Mouse (Mus musculus) thymus, adult 2 months (tissue): ENCODE measurements around the gene Efhd2. TPM values are rescaled to one million over a fixed set of nuclear protein-coding genes. Genes with fewer than 3 reads are reported as not detected.

Experiments
- DNase-seq: peaks from one replicate; pipeline ENCODE4 v3.0.0; 2021
- H3K27ac ChIP-seq: fragments of 200-500 bp; 2 replicates; pipeline ENCODE4 v1.5.1; 2012; ENCODE audit warnings: low read length, control low read depth; ENCODE audit not compliant: control insufficient read depth, insufficient read depth
- H3K27me3 ChIP-seq: fragments of 200-500 bp; 2 replicates; pipeline ENCODE4 v1.6.1; 2012; ENCODE audit warnings: mild to moderate bottlenecking, low read length, moderate library complexity, mixed read lengths; ENCODE audit not compliant: control insufficient read depth, insufficient read depth
- H3K36me3 ChIP-seq: fragments of 200-500 bp; 2 replicates; pipeline ENCODE4 v1.6.1; 2012; ENCODE audit warnings: mild to moderate bottlenecking, low read length, moderate library complexity; ENCODE audit not compliant: control insufficient read depth, insufficient read depth
- H3K4me1 ChIP-seq: fragments of 200-500 bp; replicated peaks from 2 replicates; pipeline ENCODE4 v1.6.1; 2012; ENCODE audit warnings: low read length; ENCODE audit not compliant: control insufficient read depth, insufficient read depth
- H3K4me3 ChIP-seq: fragments of 200-500 bp; 2 replicates; pipeline ENCODE4 v1.5.1; 2012; ENCODE audit warnings: mild to moderate bottlenecking, low read length, control low read depth, moderate library complexity; ENCODE audit not compliant: control insufficient read depth, insufficient read depth
- CTCF ChIP-seq: fragments of 200-500 bp; IDR thresholded peaks from 2 replicates; pipeline ENCODE4 v1.5.1; 2012; ENCODE audit warnings: mild to moderate bottlenecking, control low read depth, low read length, moderate library complexity, borderline replicate concordance; ENCODE audit not compliant: control insufficient read depth, poor library complexity, insufficient read depth; ENCODE audit errors: extremely low read depth
- POLR2A ChIP-seq: fragments of 200-500 bp; IDR thresholded peaks from 2 replicates; pipeline ENCODE4 v1.6.1; 2012; ENCODE audit warnings: mild to moderate bottlenecking, low read length, control low read depth, moderate library complexity; ENCODE audit not compliant: control insufficient read depth, poor library complexity, insufficient read depth; ENCODE audit errors: extremely low read depth
- WGBS: fragments of 180-500 bp; shearing (Covaris S2); methylation state at CpG from one replicate; pipeline ENCODE4 v1.1.7; 2018; 5-methylcytosine and 5-hydroxymethylcytosine counted together
- polyA plus RNA-seq: library from polyadenylated mRNA; depleted of rRNA; stranded (reverse); fragments of >200 nt; gene quantifications from 2 replicates; pipeline ENCODE4 v1.2.3, GENCODE M21; 2012

The Efhd2 gene
- polyA plus RNA-seq, 1 experiment: 120 TPM

DNA sequence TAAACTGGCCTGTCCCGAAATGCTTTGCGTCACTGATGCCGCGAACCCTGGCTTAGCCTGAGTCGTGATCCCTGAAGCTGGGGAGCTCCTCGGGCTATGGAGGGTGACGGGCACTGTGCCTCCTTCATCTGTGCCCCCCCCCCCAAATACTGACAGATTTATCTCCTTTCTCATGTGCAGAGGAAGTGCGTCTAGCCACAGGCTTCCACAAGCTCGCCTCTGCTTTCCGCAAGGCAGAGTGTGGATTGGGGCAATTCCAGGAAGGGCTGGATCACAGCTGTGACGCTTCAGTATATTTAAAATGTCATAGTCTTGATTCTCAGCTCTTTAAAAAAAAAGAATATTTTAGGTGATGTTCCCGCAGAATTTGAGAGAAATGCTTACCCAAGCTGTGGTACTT, 21.1 kb upstream of the Efhd2 start:
- no peak overlapping the region for H3K4me3 ChIP-seq
- H3K27me3 ChIP-seq: no peaks in the 10 kb centered on the region
- no peak for DNase-seq
- no peaks in the 10 kb centered on the region for H3K36me3 ChIP-seq
- TF ChIP-seq CTCF (no peak), POLR2A (no peak)
- no peaks in the 10 kb centered on the region for H3K4me1 ChIP-seq
- 13% methylated on average over 12 of the region's 12 CpGs for WGBS
- no peak overlapping the region for H3K27ac ChIP-seq

DNA sequence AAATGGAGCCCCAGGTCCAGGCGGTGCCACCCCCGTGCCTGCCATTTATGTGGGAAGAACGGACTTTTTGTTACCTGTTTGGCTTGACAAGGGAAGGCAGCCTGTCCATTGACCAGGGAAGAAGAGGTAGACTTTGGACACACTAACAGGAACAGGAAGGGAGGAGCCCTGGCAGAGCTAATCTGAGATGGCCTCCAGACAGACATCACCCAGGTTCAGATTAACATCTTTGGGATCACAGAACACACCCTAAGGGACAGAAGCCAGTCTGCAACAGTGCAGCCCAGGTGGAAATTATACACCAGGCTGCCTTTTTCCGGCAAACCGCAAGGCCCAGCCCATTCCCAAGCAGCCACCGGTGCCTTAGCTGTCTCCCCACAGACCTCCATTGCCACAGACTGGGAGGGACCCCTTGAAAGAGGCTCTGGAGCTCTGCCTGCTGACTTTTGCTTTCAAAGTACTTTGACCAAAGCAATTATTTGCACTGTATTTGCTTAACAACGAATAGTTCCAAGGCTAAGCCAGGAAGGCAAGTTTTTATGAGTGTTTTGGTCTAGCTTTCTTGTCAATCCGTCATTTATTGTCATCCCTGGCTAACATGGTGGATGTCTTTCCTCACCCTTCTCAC, 18.6 kb upstream of the Efhd2 start:
- Histone ChIP-seq H3K27me3 (no peaks in the 10 kb centered on the region), H3K4me3 (no peak overlapping the region)
- WGBS: 91% methylated on average over 8 of the region's 8 CpGs

DNA sequence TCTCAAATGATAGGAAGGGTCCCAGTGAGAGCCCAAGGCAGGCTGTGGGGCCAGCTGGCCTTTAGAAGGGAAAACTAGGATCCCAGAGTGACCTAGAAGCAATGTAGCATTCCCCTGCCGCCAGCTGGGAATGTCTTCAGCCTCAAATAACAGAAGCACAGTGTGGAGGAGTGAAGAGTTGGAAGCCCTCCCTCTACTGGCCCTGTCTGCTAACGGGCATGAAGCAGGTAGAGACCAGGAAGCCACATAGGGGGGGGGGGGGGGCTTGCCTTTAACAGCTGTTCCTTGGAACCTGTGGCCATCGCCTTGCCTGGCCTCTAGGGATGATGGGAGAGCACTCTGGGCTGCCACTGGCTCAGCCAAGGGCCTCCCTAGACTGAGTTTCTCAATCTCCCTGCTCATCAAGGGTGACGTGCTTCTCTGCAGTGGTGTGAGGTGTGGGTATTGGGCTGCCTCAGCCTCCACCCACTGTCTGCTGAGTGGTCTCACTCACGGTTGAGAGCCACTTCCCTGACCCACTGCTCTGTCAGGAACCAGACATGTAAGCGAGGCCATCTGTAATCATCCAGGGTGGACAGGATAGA, 11.8 kb upstream of the Efhd2 start:
- Histone ChIP-seq H3K4me3 (no peak overlapping the region), H3K36me3 (no peaks in the 10 kb centered on the region), H3K27ac (no peak overlapping the region), H3K4me1 (no peaks in the 10 kb centered on the region), H3K27me3 (no peaks in the 10 kb centered on the region)
- no peak for DNase-seq
- 44% methylated on average over 6 of the region's 6 CpGs for WGBS
- TF ChIP-seq CTCF: no peak
- no peak for TF ChIP-seq POLR2A

More for the DNA sequence above, 18.6 kb upstream of the Efhd2 start:
- no peak for TF ChIP-seq POLR2A
- TF ChIP-seq CTCF: no peak
- Histone ChIP-seq H3K36me3 (no peaks in the 10 kb centered on the region), H3K4me1 (no peaks in the 10 kb centered on the region), H3K27ac (no peak overlapping the region)
- no peak for DNase-seq

DNA sequence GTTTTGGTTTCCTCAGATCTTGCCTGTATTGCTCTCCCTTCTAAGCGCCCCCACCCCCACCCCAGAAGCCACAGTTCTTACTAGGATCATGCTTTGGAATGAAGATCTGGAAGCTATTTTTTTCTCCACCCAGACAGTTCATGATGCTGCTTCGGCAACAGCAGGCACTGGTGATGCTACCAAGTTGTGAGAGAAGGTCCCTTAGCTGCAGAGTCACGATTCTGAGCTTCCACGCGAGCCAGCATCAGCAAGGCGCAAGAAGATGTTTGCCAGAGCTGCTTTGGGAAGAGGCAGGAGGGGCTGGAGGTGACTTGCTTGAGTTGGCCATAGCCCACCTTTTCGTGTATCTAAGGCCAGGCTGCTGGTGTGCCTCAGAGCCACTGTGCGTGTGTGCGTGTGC, 10.7 kb upstream of the Efhd2 start:
- 86% methylated on average over 9 of the region's 9 CpGs for WGBS
- Histone ChIP-seq H3K4me3 (no peak overlapping the region), H3K27ac (no peak overlapping the region), H3K4me1 (no peaks in the 10 kb centered on the region), H3K27me3 (no peaks in the 10 kb centered on the region), H3K36me3 (no peaks in the 10 kb centered on the region)
- TF ChIP-seq CTCF (no peak), POLR2A (no peak)
- no peak for DNase-seq

DNA sequence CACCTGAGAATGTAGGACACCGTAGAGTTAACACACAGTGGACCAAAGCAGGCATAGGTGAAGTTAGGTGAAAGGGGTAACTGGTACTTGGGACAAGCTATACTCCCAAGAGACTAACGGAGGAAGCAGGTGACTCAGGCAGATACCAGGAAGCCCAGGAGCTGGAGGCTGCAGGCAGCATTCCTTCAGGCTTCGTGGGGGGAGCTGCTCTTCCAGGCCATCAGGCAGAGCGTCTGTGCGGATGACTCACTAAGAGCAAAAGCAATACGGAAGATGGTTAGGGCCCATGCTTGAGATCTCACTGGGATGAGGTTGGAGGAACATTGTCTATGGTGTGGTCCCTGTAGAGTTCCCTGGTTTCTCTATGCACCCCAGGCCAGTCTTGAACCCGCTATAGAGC, 8.1 kb upstream of the Efhd2 start:
- H3K4me3 ChIP-seq: no peak overlapping the region
- no peaks in the 10 kb centered on the region for H3K36me3 ChIP-seq
- no peaks in the 10 kb centered on the region for H3K27me3 ChIP-seq
- WGBS: 97% methylated on average over 7 of the region's 7 CpGs
- TF ChIP-seq CTCF: no peak
- no peak for TF ChIP-seq POLR2A
- no peak overlapping the region for H3K27ac ChIP-seq
- no peak for DNase-seq
- no peaks in the 10 kb centered on the region for H3K4me1 ChIP-seq

DNA sequence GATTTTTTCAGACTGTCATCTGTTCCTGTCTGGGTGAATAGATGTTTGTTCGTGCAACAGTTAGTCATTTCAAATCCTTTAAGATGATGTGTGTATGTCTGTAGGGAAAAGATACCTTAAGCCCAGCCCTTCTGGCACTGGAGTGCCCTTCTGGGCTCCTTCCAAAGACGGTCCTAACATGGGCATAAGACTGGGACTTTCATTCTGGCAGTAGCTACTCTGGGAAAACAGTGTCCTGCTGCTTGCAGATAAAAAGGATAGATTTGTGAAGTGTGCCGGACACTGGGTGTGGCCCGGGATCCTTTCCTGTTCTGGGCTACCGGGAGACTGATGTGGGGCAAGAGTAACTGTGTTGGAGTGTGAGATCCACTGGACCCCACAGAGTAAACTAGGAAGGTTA, 7.2 kb upstream of the Efhd2 start:
- Histone ChIP-seq H3K27me3 (no peaks in the 10 kb centered on the region), H3K27ac (no peak overlapping the region), H3K36me3 (no peaks in the 10 kb centered on the region), H3K4me3 (no peak overlapping the region), H3K4me1 (no peaks in the 10 kb centered on the region)
- TF ChIP-seq CTCF: no peak
- TF ChIP-seq POLR2A: no peak
- DNase-seq: no peak
- 91% methylated on average over 5 of the region's 5 CpGs for WGBS

DNA sequence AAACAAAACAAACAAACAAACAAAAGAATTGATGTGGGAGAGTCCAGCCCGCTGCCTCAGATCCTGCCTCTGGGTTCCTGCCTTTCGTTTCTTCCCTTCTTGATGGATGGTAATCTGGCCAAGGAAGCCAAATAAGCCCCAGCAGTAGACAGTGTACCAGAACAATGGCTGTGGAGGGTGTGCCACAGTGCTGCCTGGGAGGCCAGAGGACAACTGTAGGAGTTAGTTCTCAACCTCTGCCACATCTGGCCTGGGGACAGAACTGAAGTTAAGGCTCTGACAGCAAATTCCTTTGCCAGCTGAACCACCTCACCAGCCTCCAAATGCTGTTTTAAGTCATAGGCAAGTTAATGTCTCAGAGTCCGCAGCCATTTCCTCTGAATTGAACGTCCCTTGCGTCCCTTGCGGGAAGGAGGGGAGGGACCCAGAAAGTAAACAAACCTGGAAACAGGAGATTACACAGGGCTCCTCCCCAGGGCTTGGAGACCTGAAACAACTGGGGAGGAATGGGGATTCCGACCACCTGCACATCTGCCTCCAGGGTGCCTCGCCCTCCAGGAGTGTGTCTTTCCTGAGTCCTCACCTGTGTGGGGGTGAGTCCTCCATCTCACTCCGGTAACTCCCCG, 6.7 kb upstream of the Efhd2 start:
- no peaks in the 10 kb centered on the region for H3K27me3 ChIP-seq
- H3K36me3 ChIP-seq: no peaks in the 10 kb centered on the region
- H3K27ac ChIP-seq: no peak overlapping the region
- WGBS: 92% methylated on average over 10 of the region's 10 CpGs
- no peaks in the 10 kb centered on the region for H3K4me1 ChIP-seq
- no peak for DNase-seq
- TF ChIP-seq POLR2A (no peak), CTCF (no peak)
- H3K4me3 ChIP-seq: no peak overlapping the region
